Mouse (Mus musculus): ENCODE measurements around the gene 1500009C09Rik. TPM values are rescaled to one million over a fixed set of nuclear protein-coding genes. Genes with fewer than 3 reads are reported as not detected.

The 1500009C09Rik gene
- polyA plus RNA-seq, 1 experiment, result 0.19 TPM

- Histone ChIP-seq H3K27ac (ENCODE audit: insufficient read depth, low read depth, low read length) (no peak within 1 kb of the TSS), H3K4me3 (ENCODE audit: low read depth, low read length) (peak within 1 kb of the TSS; percentile 47), H3K36me3 (ENCODE audit: control insufficient read depth, insufficient read depth, low read length) (no peaks in the 10 kb centered on the region), H3K27me3 (ENCODE audit: control insufficient read depth, insufficient read depth, low read length) (peaks cover 39% of the 10 kb centered on the region), H3K4me1 (ENCODE audit: control insufficient read depth, insufficient read depth, insufficient read length, low read length) (peaks cover 9% of the 10 kb centered on the region; the same call in 1 of the 2 replicates)
- WGBS, result 0% methylated on average over 29 of the region's 34 CpGs
- no peak for TF ChIP-seq CTCF (IDR thresholded peaks at IDR 0.05; ENCODE audit: extremely low read depth, insufficient read length, insufficient replicate concordance, low read depth, low read length)
- no peak for TF ChIP-seq POLR2A (IDR thresholded peaks at IDR 0.05; ENCODE audit: low read depth, low read length)
Observed at GRCm38 (mm10) chr15:82212752-82213063, 39.5 kb upstream of the 1500009C09Rik start, which contains the start of gene Shisa8. Gene Shisa8, minus strand, starts transcription at chr15:82212815.

GRCm38 (mm10) chr15:82213222-82213621 lies 39.0 kb upstream of the 1500009C09Rik start:
- 27% methylated on average over 4 of the region's 4 CpGs for WGBS
- TF ChIP-seq CTCF (IDR thresholded peaks at IDR 0.05; ENCODE audit: extremely low read depth, insufficient read length, insufficient replicate concordance, low read depth, low read length) (no peak), POLR2A (IDR thresholded peaks at IDR 0.05; ENCODE audit: low read depth, low read length) (no peak)
- no peak overlapping the region for H3K4me3 ChIP-seq (ENCODE audit: low read depth, low read length)
- H3K27me3 ChIP-seq (ENCODE audit: control insufficient read depth, insufficient read depth, low read length), result peaks cover 39% of the 10 kb centered on the region
- peaks cover 9% of the 10 kb centered on the region; the same call in 1 of the 2 replicates for H3K4me1 ChIP-seq (ENCODE audit: control insufficient read depth, insufficient read depth, insufficient read length, low read length)
- no peaks in the 10 kb centered on the region for H3K36me3 ChIP-seq (ENCODE audit: control insufficient read depth, insufficient read depth, low read length)
- H3K27ac ChIP-seq (ENCODE audit: insufficient read depth, low read depth, low read length), result no peak overlapping the region

- peaks cover 39% of the 10 kb centered on the region for H3K27me3 ChIP-seq (ENCODE audit: control insufficient read depth, insufficient read depth, low read length)
Observed at GRCm38 (mm10) chr15:82215332-82216046, 36.7 kb upstream of the 1500009C09Rik start.

GRCm38 (mm10) chr15:82216142-82216827 lies 35.9 kb upstream of the 1500009C09Rik start:
- Histone ChIP-seq H3K27me3 (ENCODE audit: control insufficient read depth, insufficient read depth, low read length) (peaks cover 33% of the 10 kb centered on the region), H3K36me3 (ENCODE audit: control insufficient read depth, insufficient read depth, low read length) (no peaks in the 10 kb centered on the region), H3K27ac (ENCODE audit: insufficient read depth, low read depth, low read length) (no peak overlapping the region), H3K4me1 (ENCODE audit: control insufficient read depth, insufficient read depth, insufficient read length, low read length) (peaks cover 12% of the 10 kb centered on the region), H3K4me3 (ENCODE audit: low read depth, low read length) (no peak overlapping the region)
- 50% methylated on average over 20 of the region's 20 CpGs for WGBS
- TF ChIP-seq CTCF (IDR thresholded peaks at IDR 0.05; ENCODE audit: extremely low read depth, insufficient read length, insufficient replicate concordance, low read depth, low read length), result no peak
- no peak for TF ChIP-seq POLR2A (IDR thresholded peaks at IDR 0.05; ENCODE audit: low read depth, low read length)

More at GRCm38 (mm10) chr15:82215332-82216046, 36.7 kb upstream of the 1500009C09Rik start:
- TF ChIP-seq CTCF (IDR thresholded peaks at IDR 0.05; ENCODE audit: extremely low read depth, insufficient read length, insufficient replicate concordance, low read depth, low read length) (no peak), POLR2A (IDR thresholded peaks at IDR 0.05; ENCODE audit: low read depth, low read length) (no peak)
- Histone ChIP-seq H3K4me1 (ENCODE audit: control insufficient read depth, insufficient read depth, insufficient read length, low read length) (peaks cover 12% of the 10 kb centered on the region), H3K4me3 (ENCODE audit: low read depth, low read length) (no peak overlapping the region), H3K36me3 (ENCODE audit: control insufficient read depth, insufficient read depth, low read length) (no peaks in the 10 kb centered on the region), H3K27ac (ENCODE audit: insufficient read depth, low read depth, low read length) (no peak overlapping the region)
- 37% methylated on average over 11 of the region's 11 CpGs for WGBS

DNA sequence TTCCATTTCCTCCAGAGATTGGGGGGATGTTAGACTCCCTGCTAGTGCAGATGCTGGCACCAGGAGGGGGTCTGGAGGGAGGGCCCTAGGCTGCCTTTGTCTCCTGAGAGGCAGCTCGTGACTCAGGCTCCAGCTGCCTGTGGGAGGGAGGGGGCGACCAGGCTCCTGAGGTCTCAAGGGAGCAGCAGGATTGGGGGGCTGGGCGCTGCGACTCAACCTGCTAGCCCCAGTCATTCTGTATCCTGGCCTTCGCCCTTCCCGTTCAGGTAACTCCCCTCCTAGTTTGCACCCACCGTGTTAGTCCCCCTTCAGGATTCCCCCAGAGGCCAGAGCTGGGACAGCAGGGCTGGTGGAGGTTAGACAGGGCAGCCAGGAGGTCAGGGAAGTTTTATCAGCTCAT lies 35.2 kb upstream of the 1500009C09Rik start:
- 29% methylated on average over 7 of the region's 7 CpGs for WGBS
- peaks cover 26% of the 10 kb centered on the region for H3K27me3 ChIP-seq (ENCODE audit: control insufficient read depth, insufficient read depth, low read length)
- H3K4me3 ChIP-seq (ENCODE audit: low read depth, low read length), result no peak overlapping the region
- H3K36me3 ChIP-seq (ENCODE audit: control insufficient read depth, insufficient read depth, low read length), result no peaks in the 10 kb centered on the region
- peaks cover 7% of the 10 kb centered on the region for H3K4me1 ChIP-seq (ENCODE audit: control insufficient read depth, insufficient read depth, insufficient read length, low read length)
- no peak for TF ChIP-seq POLR2A (IDR thresholded peaks at IDR 0.05; ENCODE audit: low read depth, low read length)
- no peak for TF ChIP-seq CTCF (IDR thresholded peaks at IDR 0.05; ENCODE audit: extremely low read depth, insufficient read length, insufficient replicate concordance, low read depth, low read length)
- no peak overlapping the region for H3K27ac ChIP-seq (ENCODE audit: insufficient read depth, low read depth, low read length)

DNA sequence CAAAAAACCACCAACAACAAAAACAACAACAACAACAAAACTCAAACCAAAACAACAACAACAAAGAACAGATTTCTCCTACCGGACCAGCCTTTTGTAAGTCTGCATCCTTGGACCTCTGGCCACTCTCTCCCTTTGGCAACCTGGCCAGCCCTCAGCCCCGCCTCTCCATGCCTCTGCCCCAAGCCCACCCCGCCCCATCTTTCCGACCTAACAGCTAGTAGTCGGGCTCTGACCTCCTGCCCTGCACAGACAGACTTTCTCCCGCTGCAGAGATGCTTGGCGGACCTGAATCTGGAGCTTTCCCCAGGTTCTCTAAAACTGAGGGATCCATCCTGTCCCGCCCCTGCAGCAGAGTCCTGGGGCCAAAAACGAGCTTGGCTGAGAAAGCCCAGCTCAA lies 34.2 kb upstream of the 1500009C09Rik start:
- peaks cover 3% of the 10 kb centered on the region; the same call in 1 of the 2 replicates for H3K4me1 ChIP-seq (ENCODE audit: control insufficient read depth, insufficient read depth, insufficient read length, low read length)

More for the DNA sequence above, 34.2 kb upstream of the 1500009C09Rik start:
- TF ChIP-seq CTCF (IDR thresholded peaks at IDR 0.05; ENCODE audit: extremely low read depth, insufficient read length, insufficient replicate concordance, low read depth, low read length), result no peak
- TF ChIP-seq POLR2A (IDR thresholded peaks at IDR 0.05; ENCODE audit: low read depth, low read length), result no peak
- Histone ChIP-seq H3K36me3 (ENCODE audit: control insufficient read depth, insufficient read depth, low read length) (no peaks in the 10 kb centered on the region), H3K4me3 (ENCODE audit: low read depth, low read length) (no peak overlapping the region), H3K27ac (ENCODE audit: insufficient read depth, low read depth, low read length) (no peak overlapping the region), H3K27me3 (ENCODE audit: control insufficient read depth, insufficient read depth, low read length) (peaks cover 17% of the 10 kb centered on the region; the same call in 1 of the 2 replicates)
- WGBS, result 47% methylated on average over 9 of the region's 9 CpGs
